Mouse (Mus musculus): ENCODE measurements around the gene Zscan29. TPM values are rescaled to one million over a fixed set of nuclear protein-coding genes. Genes with fewer than 3 reads are reported as not detected.

Gene Zscan29
- polyA plus RNA-seq, 1 experiment from 2014 or later: 15.6 TPM

DNA sequence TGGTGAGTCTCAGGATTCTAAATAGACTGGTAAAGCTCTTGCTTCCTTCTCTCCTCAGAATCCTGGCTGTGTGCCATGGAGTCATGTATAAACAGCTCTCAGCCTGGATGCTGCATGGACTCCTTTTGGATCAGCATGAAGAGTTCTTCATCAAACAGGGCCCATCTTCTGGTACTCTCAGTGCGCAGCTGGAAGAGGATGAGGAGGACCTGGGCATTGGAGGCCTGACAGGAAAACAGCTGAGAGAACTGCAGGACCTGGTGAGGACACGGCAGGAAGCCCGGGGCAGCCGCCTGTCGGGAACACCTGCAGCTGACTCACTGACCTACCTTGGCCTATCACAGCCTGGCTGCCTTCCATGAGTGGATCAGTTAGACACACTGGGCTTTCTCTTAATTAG, 12.5 kb upstream of the Zscan29 start:
- Histone ChIP-seq H3K9ac (ENCODE audit: low read length) (no peak overlapping the region), H3K4me3 (ENCODE audit: low read depth, low read length) (no peak overlapping the region), H3K27ac (ENCODE audit: low read depth, low read length) (no peak overlapping the region), H3K4me2 (ENCODE audit: low read depth, low read length, severe bottlenecking) (no peak overlapping the region), H3K4me1 (replicated peaks; ENCODE audit: control insufficient read depth, insufficient read depth, low read length) (no peaks in the 10 kb centered on the region), H3K9me3 (ENCODE audit: control insufficient read depth, low read length) (no peaks in the 10 kb centered on the region), H3K36me3 (ENCODE audit: control insufficient read depth, insufficient read depth, low read length) (peaks cover 14% of the 10 kb centered on the region), H3K27me3 (ENCODE audit: control insufficient read depth, insufficient read depth, low read length) (no peaks in the 10 kb centered on the region)
- WGBS: 88% methylated on average over 5 of the region's 5 CpGs
- no peak for DNase-seq (ENCODE audit: low spot score)
- no peak for ATAC-seq (replicated peaks; ENCODE audit: low FRiP score)

DNA sequence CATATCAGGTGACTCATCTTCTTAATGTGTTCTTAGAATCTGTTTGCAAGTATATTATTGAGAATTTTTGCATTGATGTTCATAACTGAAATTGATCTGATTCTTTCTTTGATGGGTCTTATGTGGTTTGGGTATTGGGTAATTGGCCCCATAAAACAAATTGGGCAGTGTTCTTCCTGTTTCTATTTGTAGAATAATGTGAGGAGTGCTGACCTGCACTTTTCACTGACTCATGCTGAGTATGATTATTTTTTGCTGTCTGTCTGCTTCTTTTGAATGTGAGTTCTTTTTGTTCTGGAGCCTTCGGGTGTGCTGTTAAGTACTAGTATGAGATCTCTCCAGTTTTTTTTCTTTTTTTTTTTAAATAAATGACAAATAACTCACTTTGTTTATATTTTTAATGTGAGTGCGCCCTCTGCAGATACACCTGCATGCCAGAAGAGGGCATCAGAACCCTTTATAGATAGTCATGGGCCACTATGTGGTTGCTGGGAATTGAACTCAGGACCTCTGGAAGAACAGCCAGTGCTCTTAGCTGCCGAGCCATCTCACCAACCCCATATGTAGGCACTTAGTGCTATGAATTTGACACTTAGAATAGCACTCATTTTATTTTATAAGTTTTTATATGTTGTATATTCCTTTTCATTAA, 8.0 kb upstream of the Zscan29 start:
- H3K4me1 ChIP-seq (replicated peaks; ENCODE audit: control insufficient read depth, insufficient read depth, low read length): no peaks in the 10 kb centered on the region
- H3K9me3 ChIP-seq (ENCODE audit: control insufficient read depth, low read length): no peaks in the 10 kb centered on the region
- 94% methylated on average over 3 of the region's 3 CpGs for WGBS
- ATAC-seq (replicated peaks; ENCODE audit: low FRiP score): no peak
- no peaks in the 10 kb centered on the region for H3K27me3 ChIP-seq (ENCODE audit: control insufficient read depth, insufficient read depth, low read length)
- DNase-seq (ENCODE audit: low spot score): no peak
- H3K36me3 ChIP-seq (ENCODE audit: control insufficient read depth, insufficient read depth, low read length): peaks cover 10% of the 10 kb centered on the region; the same call in 1 of the 2 replicates
- H3K9ac ChIP-seq (ENCODE audit: low read length): no peak overlapping the region
- no peak overlapping the region for H3K4me2 ChIP-seq (ENCODE audit: low read depth, low read length, severe bottlenecking)
- no peak overlapping the region for H3K4me3 ChIP-seq (ENCODE audit: low read depth, low read length)
- H3K27ac ChIP-seq (ENCODE audit: low read depth, low read length): no peak overlapping the region

DNA sequence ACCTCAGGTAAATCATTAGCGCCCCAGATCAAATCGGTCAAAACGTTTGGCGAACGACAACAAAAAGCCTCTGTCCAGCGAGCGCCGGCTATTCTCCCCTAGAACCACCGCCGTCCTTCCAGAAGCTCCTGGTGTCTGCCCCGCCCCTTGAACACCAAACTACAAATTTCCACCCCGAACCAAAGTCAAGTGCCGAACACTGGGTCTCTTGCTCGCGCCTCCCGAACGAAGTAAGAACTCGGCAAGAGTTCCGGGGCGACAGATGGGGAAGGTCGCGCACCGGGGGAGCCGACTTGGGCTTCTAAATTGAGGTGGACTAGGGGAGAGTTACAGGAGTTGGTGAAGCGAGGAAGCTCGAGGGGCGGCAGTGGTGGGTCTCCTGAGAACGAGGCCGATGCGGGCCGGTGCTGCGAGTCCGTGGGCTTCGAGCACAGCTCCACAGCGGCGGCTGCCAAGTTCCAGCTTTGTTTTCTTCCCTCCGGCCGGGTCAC, 399 bp downstream of the Zscan29 start, which contains the start of gene Tubgcp4:
Tubgcp4 (plus strand) TSS at position 174 of the 491 bp plus-strand sequence.
- Histone ChIP-seq H3K4me2 (ENCODE audit: low read depth, low read length, severe bottlenecking) (peak within 1 kb of the TSS; percentile 84), H3K27ac (ENCODE audit: low read depth, low read length) (peak within 1 kb of the TSS; percentile 71), H3K4me3 (ENCODE audit: low read depth, low read length) (peak within 1 kb of the TSS; percentile 61), H3K9ac (ENCODE audit: low read length) (peak within 1 kb of the TSS; percentile 83), H3K9me3 (ENCODE audit: control insufficient read depth, low read length) (no peaks in the 10 kb centered on the region), H3K27me3 (ENCODE audit: control insufficient read depth, insufficient read depth, low read length) (no peaks in the 10 kb centered on the region), H3K36me3 (ENCODE audit: control insufficient read depth, insufficient read depth, low read length) (no peaks in the 10 kb centered on the region; the same call in 1 of the 2 replicates), H3K4me1 (replicated peaks; ENCODE audit: control insufficient read depth, insufficient read depth, low read length) (peaks cover 9% of the 10 kb centered on the region; the same call in 1 of the 2 replicates)
- DNase-seq (ENCODE audit: low spot score): no peak
- under 1% methylated on average over 36 of the region's 38 CpGs for WGBS
- ATAC-seq (replicated peaks; ENCODE audit: low FRiP score): no peak; the same call in none of the 2 replicates

DNA sequence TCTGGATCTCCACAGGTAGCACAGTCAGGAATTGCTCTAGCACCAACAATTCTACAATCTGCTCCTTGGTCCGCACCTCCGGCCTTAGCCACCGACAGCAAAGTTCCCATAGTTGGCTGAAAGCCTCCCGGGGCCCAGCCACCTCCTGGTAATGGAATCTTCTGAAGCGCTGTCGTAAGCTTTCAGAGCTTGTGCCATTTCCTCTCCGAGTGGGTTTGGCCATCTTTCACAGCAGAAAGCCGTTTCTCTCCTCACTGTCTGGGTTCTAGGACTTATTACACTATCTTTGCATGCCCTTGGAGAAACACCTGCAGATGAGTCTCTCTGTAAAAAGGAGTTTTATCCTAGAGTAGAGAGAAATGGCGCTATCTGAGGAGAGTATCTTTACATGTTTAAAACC, 1.0 kb downstream of the Zscan29 start:
- Histone ChIP-seq H3K4me3 (ENCODE audit: low read depth, low read length) (peak overlapping the region; percentile 61), H3K4me2 (ENCODE audit: low read depth, low read length, severe bottlenecking) (peak overlapping the region; percentile 84), H3K27ac (ENCODE audit: low read depth, low read length) (no peak overlapping the region), H3K9me3 (ENCODE audit: control insufficient read depth, low read length) (no peaks in the 10 kb centered on the region), H3K36me3 (ENCODE audit: control insufficient read depth, insufficient read depth, low read length) (no peaks in the 10 kb centered on the region; the same call in 1 of the 2 replicates), H3K4me1 (replicated peaks; ENCODE audit: control insufficient read depth, insufficient read depth, low read length) (peaks cover 9% of the 10 kb centered on the region; the same call in 1 of the 2 replicates), H3K9ac (ENCODE audit: low read length) (peak overlapping the region; percentile 83), H3K27me3 (ENCODE audit: control insufficient read depth, insufficient read depth, low read length) (no peaks in the 10 kb centered on the region)
- ATAC-seq (replicated peaks; ENCODE audit: low FRiP score): no peak
- 9% methylated on average over 9 of the region's 9 CpGs for WGBS
- DNase-seq (ENCODE audit: low spot score): no peak

DNA sequence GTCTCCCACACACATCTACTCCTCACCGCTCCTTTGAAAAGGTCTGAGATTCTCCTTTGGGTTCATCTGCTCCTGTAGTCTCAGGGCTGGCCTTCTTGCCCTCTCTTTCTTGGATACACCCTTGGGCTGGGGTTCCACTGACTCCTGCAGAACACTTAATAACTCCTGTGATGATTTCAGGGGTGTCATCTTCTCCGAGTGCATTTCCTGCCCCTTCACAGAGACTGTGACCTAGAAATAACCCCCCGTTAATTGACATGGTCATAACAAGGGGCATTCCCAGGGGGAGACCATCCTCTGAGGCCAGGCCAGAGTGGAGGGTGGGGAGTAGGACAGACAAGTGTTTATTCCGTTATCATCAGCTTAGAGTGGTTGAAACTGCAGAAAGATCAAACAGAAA, 1.8 kb downstream of the Zscan29 start:
- H3K27ac ChIP-seq (ENCODE audit: low read depth, low read length): no peak overlapping the region
- ATAC-seq (replicated peaks; ENCODE audit: low FRiP score) (no peak), DNase-seq (ENCODE audit: low spot score) (no peak)
- H3K9ac ChIP-seq (ENCODE audit: low read length): peak overlapping the region; percentile 83
- H3K9me3 ChIP-seq (ENCODE audit: control insufficient read depth, low read length): no peaks in the 10 kb centered on the region
- peaks cover 9% of the 10 kb centered on the region; the same call in 1 of the 2 replicates for H3K4me1 ChIP-seq (replicated peaks; ENCODE audit: control insufficient read depth, insufficient read depth, low read length)
- peak overlapping the region; percentile 84; the same call in 1 of the 2 replicates for H3K4me2 ChIP-seq (ENCODE audit: low read depth, low read length, severe bottlenecking)
- WGBS: 72% methylated on average over 4 of the region's 4 CpGs
- no peaks in the 10 kb centered on the region; the same call in 1 of the 2 replicates for H3K36me3 ChIP-seq (ENCODE audit: control insufficient read depth, insufficient read depth, low read length)
- H3K4me3 ChIP-seq (ENCODE audit: low read depth, low read length): peak overlapping the region; percentile 61
- no peaks in the 10 kb centered on the region for H3K27me3 ChIP-seq (ENCODE audit: control insufficient read depth, insufficient read depth, low read length)

DNA sequence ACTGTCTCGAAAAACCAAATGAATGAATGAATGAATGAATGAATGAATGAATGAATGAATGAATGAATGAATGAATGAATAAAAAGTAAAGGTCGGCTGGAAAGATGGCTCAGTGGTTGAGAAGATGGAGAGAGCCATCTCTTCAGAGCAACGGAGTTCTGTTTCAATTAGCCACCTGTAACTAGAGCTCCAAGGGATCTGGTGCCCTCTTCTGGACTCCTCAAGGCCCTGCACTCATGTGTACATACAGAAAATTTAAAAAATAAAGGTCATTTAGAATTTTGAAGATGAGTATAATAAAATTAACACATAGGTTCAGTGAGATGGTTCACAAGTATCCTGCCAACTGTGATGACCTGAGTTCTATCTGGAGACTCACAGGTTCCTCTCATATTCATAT, 17.8 kb downstream of the Zscan29 start:
- H3K9ac ChIP-seq (ENCODE audit: low read length): no peak overlapping the region
- H3K27me3 ChIP-seq (ENCODE audit: control insufficient read depth, insufficient read depth, low read length): no peaks in the 10 kb centered on the region
- DNase-seq (ENCODE audit: low spot score): no peak
- no peaks in the 10 kb centered on the region; the same call in 1 of the 2 replicates for H3K36me3 ChIP-seq (ENCODE audit: control insufficient read depth, insufficient read depth, low read length)
- no peak for ATAC-seq (replicated peaks; ENCODE audit: low FRiP score)
- H3K27ac ChIP-seq (ENCODE audit: low read depth, low read length): no peak overlapping the region
- no peak overlapping the region for H3K4me3 ChIP-seq (ENCODE audit: low read depth, low read length)
- H3K9me3 ChIP-seq (ENCODE audit: control insufficient read depth, low read length): no peaks in the 10 kb centered on the region
- WGBS: 82% methylated on average over 3 of the region's 3 CpGs
- H3K4me2 ChIP-seq (ENCODE audit: low read depth, low read length, severe bottlenecking): no peak overlapping the region
- H3K4me1 ChIP-seq (replicated peaks; ENCODE audit: control insufficient read depth, insufficient read depth, low read length): no peaks in the 10 kb centered on the region

DNA sequence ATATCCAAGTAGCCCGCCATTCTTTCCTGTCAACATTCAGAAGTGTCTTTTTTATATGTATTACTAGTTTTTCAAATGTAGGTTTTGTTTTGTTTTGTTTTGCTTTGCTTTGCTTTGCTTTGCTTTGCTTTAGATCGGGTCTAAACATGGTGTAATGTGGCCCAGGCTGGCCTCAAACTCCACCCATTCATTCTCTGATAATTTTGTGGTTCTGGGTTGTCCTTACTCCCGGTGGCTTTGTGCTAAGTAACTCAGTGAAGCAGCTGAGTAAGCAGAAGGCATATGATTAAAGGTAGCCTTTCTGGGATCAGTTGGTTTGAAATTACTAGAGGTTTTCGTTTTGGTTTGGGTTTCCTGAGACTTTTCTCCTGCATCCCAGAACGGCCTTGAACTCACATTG, 21.2 kb downstream of the Zscan29 start:
- DNase-seq (ENCODE audit: low spot score) (no peak), ATAC-seq (replicated peaks; ENCODE audit: low FRiP score) (no peak)
- no peaks in the 10 kb centered on the region; the same call in 1 of the 2 replicates for H3K36me3 ChIP-seq (ENCODE audit: control insufficient read depth, insufficient read depth, low read length)
- H3K9me3 ChIP-seq (ENCODE audit: control insufficient read depth, low read length): no peaks in the 10 kb centered on the region
- no peak overlapping the region for H3K9ac ChIP-seq (ENCODE audit: low read length)
- H3K27ac ChIP-seq (ENCODE audit: low read depth, low read length): no peak overlapping the region
- 86% methylated on average over 5 of the region's 5 CpGs for WGBS
- no peaks in the 10 kb centered on the region for H3K4me1 ChIP-seq (replicated peaks; ENCODE audit: control insufficient read depth, insufficient read depth, low read length)
- no peaks in the 10 kb centered on the region for H3K27me3 ChIP-seq (ENCODE audit: control insufficient read depth, insufficient read depth, low read length)
- H3K4me2 ChIP-seq (ENCODE audit: low read depth, low read length, severe bottlenecking): no peak overlapping the region
- no peak overlapping the region for H3K4me3 ChIP-seq (ENCODE audit: low read depth, low read length)

DNA sequence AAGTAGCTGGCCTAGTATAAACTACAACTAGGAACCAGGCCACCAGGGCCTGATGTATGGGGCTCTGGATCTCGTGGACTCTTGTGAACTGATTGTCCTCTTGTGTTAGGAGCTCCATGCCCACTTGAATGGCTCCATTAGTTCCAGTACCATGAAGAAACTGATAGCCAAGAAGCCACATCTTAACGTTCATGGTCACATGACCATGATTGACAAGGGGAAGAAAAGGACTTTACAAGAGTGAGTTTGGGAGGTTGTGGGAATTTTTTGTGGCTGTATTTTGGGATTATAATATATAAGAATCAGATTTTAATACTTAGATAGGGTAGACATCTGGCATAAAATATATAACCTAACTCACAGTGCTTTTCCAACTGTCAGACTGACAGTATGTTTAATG, 28.5 kb downstream of the Zscan29 start:
- Histone ChIP-seq H3K4me1 (replicated peaks; ENCODE audit: control insufficient read depth, insufficient read depth, low read length) (0 out of 2 replicates have a peak, but pooled peaks cover 3% of the 10 kb centered on the region), H3K27me3 (ENCODE audit: control insufficient read depth, insufficient read depth, low read length) (no peaks in the 10 kb centered on the region), H3K4me3 (ENCODE audit: low read depth, low read length) (no peak overlapping the region), H3K9me3 (ENCODE audit: control insufficient read depth, low read length) (no peaks in the 10 kb centered on the region; the same call in 1 of the 2 replicates), H3K4me2 (ENCODE audit: low read depth, low read length, severe bottlenecking) (no peak overlapping the region), H3K27ac (ENCODE audit: low read depth, low read length) (no peak overlapping the region), H3K9ac (ENCODE audit: low read length) (no peak overlapping the region), H3K36me3 (ENCODE audit: control insufficient read depth, insufficient read depth, low read length) (peaks cover 10% of the 10 kb centered on the region)
- ATAC-seq (replicated peaks; ENCODE audit: low FRiP score) (no peak), DNase-seq (ENCODE audit: low spot score) (no peak)
- WGBS: 73% methylated on average over 2 of the region's 2 CpGs

All from forebrain, embryonic 11.5 days (tissue).